ENCODE assay signal across 9 mouse cellular contexts in genomic region chr5:101365364-101365763, GRCm38 (mm10).
DNase-seq lines count a peak whose midpoint lies in the region; ATAC-seq and TF ChIP-seq lines count a peak whose summit lies in the region.
"Had no signal": no experiment of that assay in that cellular context is flagged by ENCODE, and none has a peak within 500 bp of the region (broad histone marks: within the 10 kb centered on the region; RNA-seq: fewer than 3 reads in every experiment).

No protein-coding gene starts in this region.

- no peaks in the 10 kb centered on the region for H3K9me3 ChIP-seq in heart, embryonic 14.5 days (ENCODE audit: control insufficient read depth, low read length)
- H3K9me3 ChIP-seq in heart, embryonic 10.5 days, result no peaks in the 10 kb centered on the region
- H3K9me3 ChIP-seq in liver, postnatal 0 days (ENCODE audit: low read length), result no peaks in the 10 kb centered on the region

- no peak overlapping the region for H3K27ac ChIP-seq in heart, embryonic 14.5 days (replicated peaks in 1 of 2; ENCODE audit: control insufficient read depth in 1 of 2, insufficient read depth in 1 of 2, low read depth in 2 of 2, low read length in 2 of 2)
- no peak overlapping the region for H3K27ac ChIP-seq in heart, embryonic 10.5 days
- no peak overlapping the region for H3K27ac ChIP-seq in liver, postnatal 0 days (ENCODE audit: low read depth)

- peak; percentile 31 for TF ChIP-seq CTCF in liver, postnatal 0 days (IDR thresholded peaks at IDR 0.05; ENCODE audit: low read depth)

- no peaks in the 10 kb centered on the region for H3K36me3 ChIP-seq in heart, embryonic 14.5 days (ENCODE audit: control insufficient read depth, insufficient read depth, low read length)
- H3K36me3 ChIP-seq in heart, embryonic 10.5 days, result no peaks in the 10 kb centered on the region
- H3K36me3 ChIP-seq in liver, postnatal 0 days (replicated peaks; ENCODE audit: insufficient read depth, low read length), result no peaks in the 10 kb centered on the region

- H3K4me1 ChIP-seq in heart, embryonic 14.5 days (ENCODE audit: control insufficient read depth in 2 of 2, insufficient read depth in 2 of 2, low read length in 2 of 2), result no peaks in the 10 kb centered on the region
- no peaks in the 10 kb centered on the region for H3K4me1 ChIP-seq in heart, embryonic 10.5 days
- no peaks in the 10 kb centered on the region for H3K4me1 ChIP-seq in liver, postnatal 0 days (ENCODE audit: insufficient read depth)

- no peak for TF ChIP-seq EP300 in liver, postnatal 0 days (IDR thresholded peaks at IDR 0.05; ENCODE audit: low read depth)

- no peak overlapping the region for H3K9ac ChIP-seq in heart, embryonic 14.5 days (ENCODE audit: low read length)
- no peak overlapping the region for H3K9ac ChIP-seq in liver, postnatal 0 days (replicated peaks)

- peaks cover 16% of the 10 kb centered on the region for H3K27me3 ChIP-seq in heart, embryonic 14.5 days (ENCODE audit: control insufficient read depth, insufficient read depth, low read length)
- H3K27me3 ChIP-seq in heart, embryonic 10.5 days (ENCODE audit: insufficient read depth, poor library complexity, severe bottlenecking), result peaks cover 29% of the 10 kb centered on the region
- 0 out of 2 replicates have a peak, but pooled peaks cover 2% of the 10 kb centered on the region for H3K27me3 ChIP-seq in liver, postnatal 0 days (ENCODE audit: insufficient read depth, low read length)
- H3K27me3 ChIP-seq: CH12.LX had no signal

- no peak for DNase-seq in heart, embryonic 10.5 days (ENCODE audit: low spot score)
- peak; percentile 81 to 86 for DNase-seq in cerebellum, postnatal 14 days
- peak; percentile 24 to 49 for DNase-seq in frontal cortex, postnatal 14 days (ENCODE audit: low spot score in 2 of 2)
- peak; percentile 77 for DNase-seq in kidney, postnatal 10 days
- DNase-seq in liver, postnatal 0 days, result peak; percentile 17
- peak; percentile 25 for DNase-seq in ovary, postnatal 36 days (ENCODE audit: low spot score)
- DNase-seq in B cell, adult 2 months, result no peak

- 9% methylated on average over 11 of the region's 11 CpGs for WGBS in heart, embryonic 14.5 days
- 8% methylated on average over 11 of the region's 11 CpGs for WGBS in heart, embryonic 10.5 days
- WGBS in liver, postnatal 0 days (ENCODE audit: insufficient replicate concordance), result 15% methylated on average over 11 of the region's 11 CpGs

- no peak overlapping the region for H3K4me3 ChIP-seq in heart, embryonic 14.5 days (ENCODE audit: control insufficient read depth in 1 of 2, insufficient read depth in 1 of 2, low read depth in 1 of 2, low read length in 2 of 2)
- H3K4me3 ChIP-seq in heart, embryonic 10.5 days, result no peak overlapping the region
- no peak overlapping the region for H3K4me3 ChIP-seq in liver, postnatal 0 days (ENCODE audit: low read depth, low read length)

- peak overlapping the region; percentile 30; the same call in 1 of the 2 replicates for H3K4me2 ChIP-seq in heart, embryonic 14.5 days (ENCODE audit: low read length)
- no peak overlapping the region for H3K4me2 ChIP-seq in liver, postnatal 0 days (ENCODE audit: low read depth, low read length)

- ATAC-seq in heart, embryonic 14.5 days (ENCODE audit: insufficient number of reproducible peaks, insufficient read depth, low FRiP score, low read depth), result no peak; the same call in 1 of the 2 replicates
- ATAC-seq in liver, postnatal 0 days, result no peak

Comparison
In these comparisons a context has a peak if more than half of its experiments do, and no peak if none do; other contexts are left out.
1. DNase-seq: peak in cerebellum, postnatal 14 days (2 of 2), frontal cortex, postnatal 14 days (2 of 2), kidney, postnatal 10 days (single experiment), liver, postnatal 0 days (single experiment) and ovary, postnatal 36 days (single experiment); none in heart, embryonic 10.5 days (single experiment) and B cell, adult 2 months (0 of 2).